Mouse (Mus musculus) fat pad, adult 2 months (tissue): ENCODE data around the gene Gdf9.
"Not testable (repeated sequence)": the region's sequence is repeated elsewhere in the genome, so short reads cannot be mapped to it uniquely, and the experiment has no call there.

Experiments used
- DNase-seq: peaks from one replicate; pipeline ENCODE4 v3.0.0-alpha.2; 2011; ENCODE audit warnings: low read depth, low spot score; ENCODE audit errors: extremely low read depth

The Gdf9 gene

GRCm38 (mm10) chr11:53430670-53431346, at the start of gene Gdf9, which contains the start of gene Uqcrq:
TSS of gene Gdf9 (plus strand) at chr11:53431023.
TSS of gene Uqcrq (minus strand) at chr11:53430831.
- DNase-seq: peak; percentile 100

GRCm38 (mm10) chr11:53383758-53384428, 46.9 kb upstream of the Gdf9 start:
- no peak for DNase-seq

GRCm38 (mm10) chr11:53393856-53394255, 37.0 kb upstream of the Gdf9 start:
- DNase-seq: no peak

DNA sequence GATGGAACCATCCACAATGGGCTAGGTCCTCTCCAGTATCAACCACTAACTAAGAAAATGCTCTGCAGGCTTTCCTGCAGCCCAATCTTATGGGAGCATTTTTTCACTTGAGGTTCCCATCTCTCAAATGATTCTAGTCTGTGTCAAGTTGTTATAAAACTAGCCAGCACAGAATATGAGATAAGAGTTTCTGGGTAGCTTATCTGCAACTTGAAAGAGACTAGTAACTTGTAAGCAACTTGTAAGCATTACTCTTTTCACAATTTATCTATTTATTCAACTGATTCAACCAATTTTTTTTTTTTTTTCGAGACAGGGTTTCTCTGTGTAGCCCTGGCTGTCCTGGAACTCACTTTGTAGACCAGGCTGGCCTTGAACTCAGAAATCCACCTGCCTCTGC, 27.2 kb upstream of the Gdf9 start:
- no peak for DNase-seq

- DNase-seq: no peak
These were observed 19.1 kb upstream of the Gdf9 start for GRCm38 (mm10) chr11:53411738-53412137.

GRCm38 (mm10) chr11:53413871-53414270, 17.0 kb upstream of the Gdf9 start:
- no peak for DNase-seq

GRCm38 (mm10) chr11:53418048-53418447, 12.8 kb upstream of the Gdf9 start:
- no peak for DNase-seq

GRCm38 (mm10) chr11:53423036-53423435, 7.8 kb upstream of the Gdf9 start, which contains the start of gene Leap2:
TSS of gene Leap2 (minus strand) at chr11:53423170.
- DNase-seq: no peak

GRCm38 (mm10) chr11:53424826-53425225, 6.0 kb upstream of the Gdf9 start:
- no peak for DNase-seq

DNA sequence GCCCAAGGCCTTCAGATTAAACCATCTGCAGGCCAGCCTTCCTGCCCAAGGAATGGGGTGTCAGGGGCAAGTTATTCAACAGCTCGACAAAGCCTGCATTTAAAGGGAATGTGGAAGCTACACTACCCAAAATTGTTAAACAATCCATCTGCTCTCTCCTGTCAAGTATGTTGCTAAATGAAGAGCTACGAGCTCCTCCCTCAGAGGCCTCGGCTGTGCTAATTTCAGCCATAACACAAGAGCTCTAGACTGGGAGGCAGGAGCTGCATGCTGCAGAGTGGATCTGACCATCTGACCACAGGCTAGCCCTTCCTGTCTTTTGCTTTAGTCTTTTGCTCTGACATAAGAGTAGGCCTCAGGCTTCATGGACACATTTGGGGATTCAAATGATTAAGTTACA, 5.6 kb upstream of the Gdf9 start:
- no peak for DNase-seq

DNA sequence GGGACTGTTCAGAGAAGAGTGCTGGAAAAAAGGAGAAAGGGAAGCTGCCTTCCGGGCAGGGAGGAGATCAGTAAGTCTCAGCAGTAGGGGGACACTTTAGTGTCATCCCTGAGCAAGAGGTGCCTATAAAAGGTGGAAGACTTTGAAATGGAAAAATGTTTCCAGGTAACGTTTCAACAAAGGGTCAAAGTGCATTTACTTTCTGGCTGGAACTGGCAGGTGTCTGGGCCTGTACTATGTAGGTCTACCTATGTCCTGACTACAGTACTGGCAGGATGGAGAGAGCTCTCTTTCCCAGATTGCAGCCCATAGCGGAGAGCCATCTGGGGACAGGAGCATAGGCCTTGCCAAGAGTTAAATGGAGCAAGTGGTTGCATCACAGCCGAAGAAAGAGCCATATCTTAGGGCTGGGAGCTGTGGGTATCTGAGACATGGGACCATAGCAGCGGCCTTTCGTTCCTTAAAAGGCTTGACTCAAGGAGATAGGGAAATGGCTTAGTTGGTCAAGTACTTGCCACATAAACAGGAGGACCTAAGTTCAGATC, 5.0 kb upstream of the Gdf9 start:
- no peak for DNase-seq

GRCm38 (mm10) chr11:53426914-53427313, 3.9 kb upstream of the Gdf9 start:
- DNase-seq: not testable (repeated sequence)

- DNase-seq: no peak
These were observed 2.7 kb upstream of the Gdf9 start for GRCm38 (mm10) chr11:53427993-53428715.

DNA sequence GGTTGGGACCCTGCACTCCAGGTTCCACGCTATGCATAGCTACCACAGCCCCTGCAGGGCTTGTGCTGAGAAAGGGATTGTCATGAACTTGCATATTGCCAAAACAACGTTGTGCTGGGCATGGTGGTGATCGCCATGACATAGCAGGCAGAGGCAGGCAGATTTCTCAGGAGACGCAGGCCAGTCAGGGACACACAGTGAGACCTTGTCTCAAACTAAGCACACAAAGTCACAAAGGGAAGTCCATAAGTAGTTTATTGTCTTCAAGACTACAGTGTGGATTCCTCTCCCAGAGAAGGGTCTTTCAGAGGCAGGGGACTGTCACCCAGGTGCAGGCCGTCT, 2.1 kb upstream of the Gdf9 start:
- no peak for DNase-seq

GRCm38 (mm10) chr11:53429182-53429581, 1.6 kb upstream of the Gdf9 start:
- no peak for DNase-seq

DNA sequence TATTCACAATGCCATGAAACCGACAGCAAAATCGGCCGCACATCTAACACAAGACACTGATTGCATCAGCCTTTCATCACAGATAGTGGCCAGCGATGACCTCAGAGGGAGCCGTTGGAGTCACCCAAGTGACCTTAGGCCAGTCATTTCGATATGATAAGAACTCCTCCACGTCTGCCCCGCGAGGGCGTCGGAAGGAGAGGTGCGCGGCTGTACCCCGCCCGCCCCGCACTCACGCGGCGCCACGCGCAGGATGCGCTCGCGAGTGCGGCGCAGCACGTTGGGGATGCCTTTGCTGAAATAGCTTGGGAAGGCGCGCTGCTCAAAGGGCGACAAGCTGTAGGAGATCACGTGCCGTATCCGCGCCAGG, 538 bp upstream of the Gdf9 start:
- no peak for DNase-seq

DNA sequence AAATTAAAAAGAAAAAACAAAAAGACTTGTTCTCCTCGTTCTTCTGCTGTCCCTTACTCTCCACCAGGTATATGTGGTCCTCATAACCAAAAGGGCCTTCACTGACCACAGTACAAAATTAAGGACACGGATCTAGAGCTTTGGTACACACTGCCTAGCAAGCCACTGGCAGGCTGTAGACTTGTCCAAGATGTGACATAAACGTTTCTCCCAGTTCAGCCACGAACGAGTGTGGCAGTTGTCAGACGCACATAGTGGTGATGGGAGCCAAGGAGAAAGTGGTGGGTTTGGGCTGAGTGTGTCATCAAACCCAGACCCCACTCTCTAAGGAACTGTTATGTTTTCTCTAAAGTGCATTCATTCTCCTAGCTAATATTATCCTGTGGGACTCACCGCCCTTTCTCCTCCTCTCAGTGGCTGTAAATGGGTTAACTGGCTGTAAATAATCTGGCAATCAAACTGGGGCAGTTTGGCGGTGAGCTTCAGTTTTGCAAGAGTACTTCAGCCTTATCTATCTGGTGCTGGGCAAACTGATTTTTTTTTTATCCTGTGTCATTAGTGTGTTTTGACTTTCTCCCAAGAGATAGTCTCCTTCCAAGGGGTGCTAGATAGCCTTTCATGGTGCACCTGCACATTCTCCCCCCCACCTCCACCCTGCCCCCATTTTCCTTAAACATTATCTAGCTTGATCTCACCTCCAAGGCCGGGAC, 679 bp downstream of the Gdf9 start:
- DNase-seq: no peak

DNA sequence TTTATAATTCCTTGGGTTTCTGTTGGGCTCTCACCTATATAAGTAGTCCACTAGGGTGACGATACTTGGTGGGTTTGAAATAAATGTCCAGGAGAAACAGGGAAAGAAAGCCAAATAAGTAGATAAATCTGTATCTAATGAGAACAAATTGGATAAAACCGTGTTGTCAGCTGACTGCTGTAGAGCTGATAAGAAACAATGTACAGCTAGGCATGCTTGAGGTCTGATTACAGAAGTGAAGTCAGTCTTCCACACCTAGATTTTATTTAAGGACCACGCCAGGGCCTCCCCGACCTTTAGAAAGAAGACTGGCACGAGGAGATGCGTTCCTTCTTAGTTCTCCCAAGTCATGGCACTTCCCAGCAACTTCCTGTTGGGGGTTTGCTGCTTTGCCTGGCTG, 2.2 kb downstream of the Gdf9 start:
- no peak for DNase-seq

- no peak for DNase-seq
These were observed 4.7 kb downstream of the Gdf9 start for GRCm38 (mm10) chr11:53435504-53435903.

- DNase-seq: no peak
These were observed 5.5 kb downstream of the Gdf9 start for GRCm38 (mm10) chr11:53436338-53436737.

- no peak for DNase-seq
These were observed 11.1 kb downstream of the Gdf9 start for GRCm38 (mm10) chr11:53441921-53442320.
